Mouse (Mus musculus): ENCODE results near the gene Chad.
A peak's percentile ranks its signal among the peaks of the same experiment; 100 is the strongest.

Chad gene

DNA sequence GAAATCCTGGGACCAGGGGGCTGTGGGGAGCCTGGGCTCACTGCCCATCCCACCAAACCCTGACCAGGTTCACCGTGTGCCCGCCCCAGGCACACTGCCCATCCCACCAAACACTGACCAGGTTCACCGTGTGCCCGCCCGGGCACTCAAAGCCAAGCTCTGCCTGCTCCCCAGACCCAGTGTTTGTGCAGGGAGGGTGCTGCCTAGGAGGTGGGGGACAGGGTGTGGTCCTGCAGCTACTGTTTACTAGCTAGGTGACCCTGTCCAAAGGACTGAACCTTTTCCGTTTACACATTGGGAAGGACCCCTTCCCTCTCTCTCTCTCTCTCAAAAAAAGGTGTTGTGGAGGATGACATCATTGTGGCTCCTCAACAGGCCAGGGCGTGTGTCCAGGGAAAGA, 2.5 kb downstream of the Chad start:
- DNase-seq = no peak

- DNase-seq = peak; percentile 71
Observed at GRCm38 (mm10) chr11:94570612-94571011, 5.8 kb downstream of the Chad start.

DNA sequence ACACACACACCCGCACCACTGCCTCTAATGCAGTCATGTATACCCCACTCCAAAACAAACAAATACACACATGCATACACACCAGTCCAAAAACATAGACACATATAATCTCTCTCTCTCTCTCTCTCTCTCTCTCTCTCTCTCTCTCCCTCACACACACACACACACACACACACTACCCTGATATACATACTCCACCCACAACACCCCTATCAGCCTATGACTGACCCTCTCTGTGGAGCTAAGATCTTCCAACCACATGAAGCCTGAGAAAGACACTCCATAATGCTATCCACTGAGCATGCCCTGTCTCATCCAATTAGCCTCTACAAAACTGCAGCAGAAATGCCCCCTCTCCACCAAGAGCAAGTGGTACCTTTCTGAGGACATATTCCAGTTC, 7.0 kb downstream of the Chad start:
- DNase-seq = no peak

- no peak for DNase-seq
Observed at GRCm38 (mm10) chr11:94574560-94574959, 9.7 kb downstream of the Chad start.

DNA sequence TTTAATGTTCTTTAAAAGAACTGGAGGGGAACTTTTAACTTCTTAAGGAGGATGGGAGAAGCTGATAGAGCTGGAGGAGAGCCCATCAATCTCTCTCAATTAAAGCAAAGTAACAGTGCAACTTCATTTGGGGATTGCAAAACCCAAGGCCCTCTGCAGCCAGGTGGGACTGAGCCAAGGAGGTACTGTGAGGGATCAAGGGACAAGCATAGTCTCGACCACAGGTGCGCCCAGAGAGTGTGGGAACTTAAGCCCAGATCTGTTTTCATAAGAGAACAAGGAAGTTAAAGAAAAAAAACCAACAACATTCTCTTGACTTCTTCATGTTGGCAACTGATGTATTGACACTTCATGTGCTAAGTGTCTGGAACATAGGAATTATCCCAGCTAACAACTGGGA, 10.2 kb downstream of the Chad start:
- peak; percentile 60 for DNase-seq

DNA sequence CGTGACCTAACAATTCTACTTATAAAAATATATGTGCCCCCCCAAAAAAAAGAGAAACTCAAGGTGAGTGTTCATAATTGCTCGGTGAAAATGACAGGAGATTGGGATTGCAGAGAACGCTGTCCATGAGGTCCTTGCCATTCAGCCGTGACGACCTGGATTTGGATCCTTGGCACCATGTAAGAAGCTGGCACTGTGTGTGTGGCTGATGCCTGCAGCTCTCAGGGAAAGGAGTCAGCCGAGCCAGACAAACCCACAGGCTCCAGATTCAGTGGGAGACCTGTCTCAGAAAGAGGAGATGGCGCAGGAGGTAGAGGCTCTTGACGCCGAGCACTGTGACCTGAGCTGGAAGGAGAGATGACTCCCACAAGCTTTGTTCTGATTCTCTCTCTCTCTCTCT, 11.5 kb downstream of the Chad start:
- DNase-seq = no peak

- no peak for DNase-seq
Observed at GRCm38 (mm10) chr11:94580111-94580740, 15.4 kb downstream of the Chad start.

- no peak for DNase-seq
Observed at GRCm38 (mm10) chr11:94585091-94585490, 20.2 kb downstream of the Chad start.

- no peak for DNase-seq
Observed at GRCm38 (mm10) chr11:94587511-94587910, 22.7 kb downstream of the Chad start.

DNA sequence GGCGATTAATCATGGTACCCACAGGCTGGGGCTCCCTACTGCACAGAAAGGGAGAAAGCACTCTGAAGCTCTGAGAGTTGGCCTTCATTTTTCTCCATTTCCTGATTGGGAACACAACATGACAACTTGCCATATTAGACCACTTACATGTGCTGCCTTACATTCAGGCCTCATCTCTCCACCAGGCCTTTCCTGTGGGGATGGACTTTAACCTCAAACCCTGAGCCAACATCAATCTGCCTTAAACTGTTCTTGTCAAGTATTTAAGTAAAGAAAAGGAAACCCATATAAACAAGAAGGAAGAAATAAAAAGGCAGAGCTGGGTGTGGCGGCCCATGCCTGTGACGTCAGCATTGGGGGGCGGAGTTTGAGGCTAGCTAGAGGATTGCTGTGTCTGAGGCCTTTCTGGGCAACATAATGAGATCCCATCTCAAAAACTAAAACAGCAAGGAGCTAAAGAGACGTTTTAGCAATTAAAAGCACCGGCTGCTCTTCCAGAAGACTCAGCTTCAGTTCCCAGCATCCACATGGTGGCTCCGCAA, 31.5 kb downstream of the Chad start:
- peak; percentile 66 for DNase-seq

DNA sequence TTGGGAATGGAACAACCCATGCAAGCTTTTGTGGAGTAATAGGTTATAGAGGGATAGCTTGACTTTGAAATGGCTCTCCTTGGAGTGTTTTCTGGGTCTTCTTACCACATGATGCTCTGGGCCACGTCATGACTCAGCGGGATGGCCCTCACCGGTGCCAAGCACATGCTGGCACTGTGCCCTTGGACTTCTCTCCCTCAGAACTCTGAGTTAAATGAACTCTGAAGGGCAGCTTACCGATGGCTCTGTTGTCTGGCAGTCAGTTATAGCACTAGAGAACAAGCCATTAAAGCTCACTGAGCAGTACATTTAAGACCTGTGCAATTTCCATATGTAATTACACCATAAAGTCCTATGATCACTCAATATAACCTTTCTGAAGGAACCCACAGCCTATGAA, 32.5 kb downstream of the Chad start:
- DNase-seq = peak; percentile 27

DNA sequence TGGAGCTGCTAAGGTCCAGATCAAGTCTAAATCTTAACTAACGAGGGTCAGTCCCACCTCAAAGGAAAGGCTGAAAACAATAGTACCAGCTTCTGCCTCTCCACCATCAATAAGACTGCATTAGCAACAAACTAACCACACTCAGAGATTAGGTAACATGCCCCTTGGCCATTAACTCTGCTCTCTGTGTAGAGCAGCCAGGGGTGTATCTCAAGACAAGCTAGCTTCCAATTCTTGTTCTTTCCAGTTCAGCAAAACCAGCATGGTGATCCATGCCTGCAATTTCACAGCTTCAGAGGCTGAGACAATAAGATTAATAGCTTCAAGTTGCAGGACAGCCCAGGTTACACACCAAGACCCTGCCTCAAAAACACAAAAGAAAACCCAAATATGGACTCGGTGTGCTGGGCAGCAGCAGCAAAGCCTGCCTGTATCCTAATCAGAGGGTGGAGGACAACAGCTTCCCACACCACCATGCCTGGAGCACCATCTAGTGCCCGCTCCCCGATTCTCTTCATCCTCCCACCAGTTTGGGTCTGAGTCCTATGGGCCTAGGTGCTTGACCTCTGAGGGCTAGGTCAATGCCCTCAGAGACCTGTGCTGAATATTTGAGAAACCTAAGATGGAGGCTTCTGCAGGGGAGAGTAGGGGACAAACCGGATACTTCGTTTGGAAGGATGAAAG, 33.7 kb downstream of the Chad start:
- no peak for DNase-seq

DNA sequence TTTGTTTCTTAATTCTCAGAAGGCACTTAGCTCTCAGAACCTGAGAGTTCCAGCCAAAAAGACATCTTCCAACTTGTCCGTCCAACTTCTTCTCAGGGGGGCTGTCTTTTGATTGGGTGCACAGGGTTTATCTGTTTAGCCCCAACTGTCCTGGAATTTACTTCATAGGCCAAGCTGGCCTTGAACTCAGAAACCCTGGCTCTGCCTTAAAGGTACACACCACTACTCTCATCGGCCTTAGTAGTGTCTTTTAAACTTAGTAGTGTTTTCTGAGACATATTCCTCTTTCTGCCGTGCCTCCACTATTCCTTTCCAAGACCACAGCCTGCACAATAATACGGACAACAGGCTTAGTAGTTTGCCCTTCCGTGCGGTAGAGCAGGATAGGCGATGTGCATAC, 35.6 kb downstream of the Chad start:
- DNase-seq = no peak

DNA sequence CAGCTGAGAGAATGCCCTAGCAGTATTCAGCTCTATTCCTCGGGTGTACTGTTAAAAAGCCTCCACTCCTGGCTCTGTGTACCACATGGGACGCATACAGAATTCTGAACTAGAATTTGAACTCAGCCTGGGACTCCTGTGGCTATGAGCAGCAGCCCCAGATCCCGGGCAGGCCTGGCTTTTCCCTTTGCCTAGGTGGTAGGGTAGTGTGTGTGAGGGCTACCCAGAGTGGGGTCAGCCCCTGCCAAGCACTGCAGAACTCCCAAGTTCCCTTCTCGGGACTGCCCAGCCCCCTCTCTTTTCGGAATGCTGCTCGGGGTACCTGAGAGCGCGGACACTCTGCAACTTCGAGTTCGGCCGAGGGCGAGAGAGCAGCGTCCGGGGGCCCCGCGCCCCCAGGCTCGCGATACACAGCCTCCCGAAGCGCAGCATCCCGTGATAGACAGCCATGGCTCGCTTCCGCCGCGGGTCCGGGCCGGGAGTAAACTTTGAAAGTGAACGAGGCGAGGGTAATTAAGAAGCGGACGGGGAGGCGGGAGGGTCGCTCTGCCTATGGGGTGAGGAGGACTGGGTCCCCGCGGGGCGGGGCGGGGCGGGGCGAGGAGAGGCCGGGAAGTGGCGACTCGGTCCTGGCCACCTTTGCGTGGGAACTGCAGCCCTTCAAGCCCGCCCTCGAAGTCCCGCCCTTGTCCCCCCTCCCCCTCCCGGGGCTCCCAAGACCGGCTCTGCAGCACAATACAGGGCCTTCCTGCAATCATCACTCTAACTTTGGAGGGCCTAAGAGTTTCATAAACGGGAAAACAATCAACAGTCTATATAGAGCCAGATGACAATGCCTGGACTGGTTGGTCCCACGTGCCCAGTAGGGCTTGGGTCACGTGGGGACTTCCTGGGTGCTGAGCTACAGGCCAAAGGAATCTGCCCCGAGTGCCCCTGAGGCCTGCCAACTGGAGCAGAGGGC, 36.8 kb downstream of the Chad start, which contains the start of gene Acsf2:
Acsf2 (minus strand) TSS at position 551 of the 961 bp plus-strand sequence.
- peak; percentile 90 for DNase-seq

DNA sequence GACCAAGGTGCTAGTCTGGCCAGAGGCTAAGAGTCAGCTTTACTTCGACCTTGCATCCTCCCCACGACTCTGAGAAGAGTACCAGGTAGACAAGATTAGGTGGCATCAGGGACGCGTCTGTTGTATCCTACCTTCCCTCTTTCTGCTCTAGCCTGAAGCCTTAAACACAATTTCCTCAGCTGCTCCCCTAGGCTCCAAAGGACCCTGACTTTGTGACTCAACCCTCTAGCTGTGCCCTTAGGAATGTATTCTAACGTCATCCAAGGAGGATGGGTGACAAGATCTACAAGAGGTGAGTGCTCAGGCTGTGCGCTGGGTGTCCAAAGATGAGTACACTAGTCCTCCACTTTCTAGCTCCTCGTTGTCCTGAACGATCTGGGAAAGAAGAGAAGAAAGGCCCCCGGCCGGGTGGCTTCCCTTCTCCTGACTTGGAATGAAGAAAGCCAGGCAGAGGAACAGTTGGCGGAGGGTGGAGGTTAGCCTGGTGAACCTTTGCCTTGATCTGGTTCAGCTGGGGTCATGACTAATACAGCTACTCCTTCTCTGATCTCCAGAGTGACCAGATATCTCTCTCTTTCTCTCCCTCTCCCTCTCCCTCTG, 37.6 kb downstream of the Chad start:
- no peak for DNase-seq

GRCm38 (mm10) chr11:94610744-94611740, 46.2 kb downstream of the Chad start:
- DNase-seq = no peak

GRCm38 (mm10) chr11:94614603-94615002, 49.8 kb downstream of the Chad start:
- no peak for DNase-seq

GRCm38 (mm10) chr11:94615494-94615893, 50.6 kb downstream of the Chad start:
- no peak for DNase-seq

DNA sequence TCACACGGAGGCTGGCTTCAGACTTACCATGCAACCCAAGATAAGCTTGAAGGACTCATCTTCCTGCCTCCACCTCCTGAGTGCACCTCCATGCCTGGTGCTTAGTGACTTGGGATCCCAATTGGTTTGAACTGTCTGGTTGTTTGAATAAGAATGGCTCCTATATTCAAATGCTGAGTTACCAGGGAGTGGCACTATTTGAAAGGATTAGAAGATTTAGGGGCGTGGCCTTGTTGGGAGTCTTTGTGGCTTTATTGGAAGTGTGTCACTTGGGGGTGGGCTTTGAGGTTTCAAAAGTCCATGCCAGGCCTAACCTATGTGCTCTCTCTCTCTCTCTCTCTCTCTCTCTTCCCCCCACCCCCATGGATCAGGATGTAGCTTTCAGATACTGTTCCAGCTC, 52.8 kb downstream of the Chad start:
- DNase-seq = no peak

Data from lung, postnatal 36 days (tissue).